Mouse (Mus musculus): Measurements from ENCODE around the gene Ubl3.

Gene Ubl3

GRCm38 (mm10) chr5:148562235-148562634, 9.6 kb upstream of the Ubl3 start:
- DNase-seq (ENCODE audit: low spot score in 2 of 2) = no peak

DNA sequence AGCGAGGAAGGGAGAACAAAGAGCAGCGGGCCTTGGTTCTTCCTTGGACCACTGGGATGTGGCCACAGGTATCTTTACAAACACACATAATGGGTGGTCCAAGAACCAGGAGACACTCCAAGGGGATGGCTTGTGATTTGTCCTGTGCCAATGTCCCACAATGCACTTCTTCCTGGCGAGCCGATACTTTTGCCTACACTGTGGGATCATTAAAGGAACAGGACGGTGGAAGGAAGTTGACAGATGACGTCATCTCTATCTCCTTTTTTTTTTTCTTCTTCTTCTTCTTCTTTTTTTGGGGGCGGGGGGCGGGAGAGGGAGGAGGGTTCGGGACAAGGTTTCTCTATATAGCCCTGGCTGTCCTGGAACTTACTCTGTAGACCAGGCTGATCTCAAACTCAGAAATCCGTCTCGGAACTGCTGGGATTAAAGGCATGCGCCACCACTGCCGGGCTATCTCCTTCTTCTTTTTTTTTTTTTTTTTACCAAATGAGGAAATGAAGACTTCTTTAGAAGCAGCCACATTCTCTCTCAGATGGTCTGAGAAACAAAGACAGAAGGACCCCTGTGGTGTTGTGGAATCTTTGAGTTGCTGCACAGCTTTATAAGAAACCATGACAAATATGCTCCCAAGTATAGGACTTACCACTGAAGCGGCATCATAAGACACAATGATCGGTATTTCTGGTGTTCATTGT, 6.8 kb upstream of the Ubl3 start:
- no peak for DNase-seq (ENCODE audit: low spot score in 2 of 2)

DNA sequence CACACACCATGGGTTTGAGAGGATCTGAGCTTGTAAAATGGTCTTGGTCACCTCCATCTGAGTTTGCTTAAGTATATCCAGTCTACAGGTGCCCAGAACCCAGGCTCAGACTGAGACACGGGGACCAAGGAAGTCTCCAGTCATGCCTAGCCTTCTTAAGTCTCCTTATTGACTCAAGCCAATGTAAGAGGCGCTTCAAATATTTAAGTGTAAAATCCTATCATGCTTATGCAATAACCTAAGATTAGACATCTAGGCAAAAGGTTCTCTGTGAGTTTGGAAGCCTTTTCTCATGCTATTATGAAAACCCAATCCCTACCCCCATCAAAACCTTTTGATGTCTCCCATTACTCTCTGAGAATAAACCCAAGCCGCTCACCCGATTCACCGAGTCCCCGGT, 5.9 kb upstream of the Ubl3 start:
- no peak for DNase-seq (ENCODE audit: low spot score in 2 of 2)

GRCm38 (mm10) chr5:148556509-148556908, 3.9 kb upstream of the Ubl3 start:
- DNase-seq (ENCODE audit: low spot score in 2 of 2) = peak in 1 of 2 experiments; percentile 39

- DNase-seq (ENCODE audit: low spot score in 2 of 2) = no peak
Measured at GRCm38 (mm10) chr5:148555156-148555555, 2.6 kb upstream of the Ubl3 start.

- peak in 1 of 2 experiments; percentile 24 for DNase-seq (ENCODE audit: low spot score in 2 of 2)
Measured at GRCm38 (mm10) chr5:148554701-148555100, 2.1 kb upstream of the Ubl3 start.

GRCm38 (mm10) chr5:148554242-148554641, 1.7 kb upstream of the Ubl3 start:
- DNase-seq (ENCODE audit: low spot score in 2 of 2) = no peak

- no peak for DNase-seq (ENCODE audit: low spot score in 2 of 2)
Measured at GRCm38 (mm10) chr5:148553723-148554122, 1.1 kb upstream of the Ubl3 start.

DNA sequence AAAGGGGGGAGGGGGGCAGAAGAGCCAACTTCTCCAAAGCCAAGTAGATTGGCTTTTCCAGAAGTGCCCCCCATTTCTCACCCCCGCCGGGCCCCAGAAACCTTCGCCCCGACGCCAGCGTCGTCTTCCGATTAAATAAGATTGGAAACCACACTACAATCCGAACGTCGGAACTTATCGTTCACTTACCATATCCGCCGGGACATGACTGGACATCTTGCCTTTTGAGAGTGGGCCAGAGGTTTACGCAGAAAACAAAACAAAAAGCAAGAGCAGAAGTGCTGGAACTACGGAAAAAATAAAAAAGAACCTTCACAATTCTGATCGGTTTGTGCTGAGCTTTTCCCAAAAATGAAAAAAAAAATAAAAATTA, 839 bp downstream of the Ubl3 start:
- peak; percentile 27 for DNase-seq (ENCODE audit: low spot score in 2 of 2)

DNA sequence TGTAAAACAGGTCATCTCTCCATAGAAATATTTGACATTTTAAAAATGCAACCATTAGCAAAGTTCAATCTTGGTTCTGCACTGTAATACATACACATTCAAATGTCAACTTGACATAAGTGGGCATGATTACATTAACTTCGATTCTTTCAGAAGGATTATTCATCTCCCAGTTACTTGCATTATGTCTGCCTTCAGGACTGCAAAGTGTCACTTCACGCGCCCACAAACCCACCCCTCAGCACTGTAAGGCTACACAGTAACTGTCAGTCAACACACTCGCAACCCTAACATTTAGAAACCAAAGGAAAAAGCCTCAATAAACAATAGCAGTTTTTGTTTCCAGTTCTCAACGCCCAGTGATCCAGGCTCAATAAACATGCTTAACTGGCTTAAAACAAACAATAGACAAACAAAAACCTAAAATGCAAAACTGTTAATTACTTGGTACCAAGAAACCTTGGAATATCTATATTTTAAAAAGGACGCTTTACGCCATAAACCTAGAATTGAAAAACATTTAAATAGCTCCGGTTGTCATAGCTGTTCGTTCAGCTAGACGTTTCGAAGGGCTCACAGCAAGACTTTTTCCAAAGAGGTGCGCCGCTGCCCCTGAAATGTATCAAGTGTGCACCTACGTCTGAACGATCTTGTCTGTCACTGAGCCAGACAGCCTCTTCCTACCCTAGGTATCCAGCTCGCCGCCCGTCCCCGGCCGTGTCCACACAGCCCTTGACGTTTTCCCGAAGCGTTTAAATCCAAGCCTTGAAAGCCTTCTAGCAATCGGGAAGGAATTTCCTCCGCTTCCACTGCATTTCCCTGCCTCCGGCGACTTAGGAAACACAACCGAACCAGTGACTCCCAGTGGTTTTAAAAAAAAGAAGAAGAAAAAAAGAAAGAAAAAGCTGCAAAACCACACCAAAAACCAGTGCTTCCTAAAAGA, 1.5 kb downstream of the Ubl3 start:
- DNase-seq (ENCODE audit: low spot score in 2 of 2) = peak; percentile 16 to 21

GRCm38 (mm10) chr5:148550393-148550792, 2.2 kb downstream of the Ubl3 start:
- DNase-seq (ENCODE audit: low spot score in 2 of 2) = peak in 1 of 2 experiments; percentile 17

- DNase-seq (ENCODE audit: low spot score in 2 of 2) = no peak
Measured at GRCm38 (mm10) chr5:148549307-148549706, 3.3 kb downstream of the Ubl3 start.

DNA sequence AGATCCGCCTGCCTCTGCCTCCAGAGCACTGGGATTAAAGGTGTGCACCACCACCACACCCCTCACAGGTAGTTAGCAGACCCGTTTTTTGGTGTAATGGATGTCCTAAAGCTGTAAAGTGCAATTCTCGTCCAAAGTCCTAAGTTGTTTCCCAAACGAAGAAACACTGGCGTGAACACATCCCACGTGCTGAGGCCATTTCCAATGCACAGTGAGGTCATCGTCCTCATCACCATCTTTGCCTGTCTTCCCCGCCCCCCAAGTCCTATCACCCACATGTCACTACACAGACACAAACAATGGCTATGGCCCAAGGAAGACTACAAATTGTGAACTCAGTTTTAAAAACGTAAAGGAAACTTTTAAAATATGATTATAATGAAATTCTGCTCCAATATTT, 4.0 kb downstream of the Ubl3 start:
- DNase-seq (ENCODE audit: low spot score in 2 of 2) = no peak

- DNase-seq (ENCODE audit: low spot score in 2 of 2) = peak in 1 of 2 experiments; percentile 5
Measured at GRCm38 (mm10) chr5:148547870-148548456, 4.6 kb downstream of the Ubl3 start.

GRCm38 (mm10) chr5:148546970-148547369, 5.6 kb downstream of the Ubl3 start:
- DNase-seq (ENCODE audit: low spot score in 2 of 2) = no peak

- no peak for DNase-seq (ENCODE audit: low spot score in 2 of 2)
Measured at GRCm38 (mm10) chr5:148544733-148545132, 7.9 kb downstream of the Ubl3 start.

DNA sequence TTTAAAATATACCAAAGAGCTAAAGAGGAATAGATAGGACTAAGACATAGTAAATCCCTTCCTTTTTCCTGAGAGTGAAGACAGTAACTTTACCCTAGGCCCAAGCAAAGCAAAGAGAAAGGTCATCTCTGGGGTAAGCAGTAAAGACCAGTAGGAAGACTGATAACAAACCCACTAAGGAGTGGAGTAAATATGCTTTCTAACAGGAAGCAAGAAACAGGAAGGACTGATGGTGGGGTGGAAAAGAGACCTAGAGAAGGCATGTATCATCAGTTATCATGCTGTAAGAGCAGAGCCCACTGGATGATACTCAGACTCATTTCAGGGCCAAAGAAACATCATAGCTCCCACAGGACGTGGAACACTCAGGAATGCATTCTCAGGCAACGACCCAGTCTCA, 10.4 kb downstream of the Ubl3 start:
- DNase-seq (ENCODE audit: low spot score in 2 of 2) = no peak

GRCm38 (mm10) chr5:148535669-148536430, 16.7 kb downstream of the Ubl3 start:
- DNase-seq (ENCODE audit: low spot score in 2 of 2) = no peak

DNA sequence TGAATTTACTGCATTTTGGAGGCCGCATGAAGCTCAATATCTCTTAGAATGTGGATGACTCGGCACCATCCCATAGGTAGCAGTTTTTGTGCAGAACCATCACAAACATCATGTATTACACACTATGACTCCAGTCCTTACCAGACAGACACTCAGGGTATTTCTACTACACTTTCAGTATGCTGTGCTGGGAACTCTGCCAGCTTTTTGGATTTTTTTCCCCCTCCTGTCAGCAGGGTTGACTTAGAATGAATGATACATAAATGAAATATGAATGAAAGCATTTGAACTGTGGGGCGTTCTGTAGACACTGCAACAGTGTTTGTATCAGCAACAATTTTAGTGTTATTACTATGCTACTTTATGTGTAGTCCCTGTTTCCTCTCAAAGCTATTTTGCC, 17.9 kb downstream of the Ubl3 start:
- no peak for DNase-seq (ENCODE audit: low spot score in 2 of 2)

DNA sequence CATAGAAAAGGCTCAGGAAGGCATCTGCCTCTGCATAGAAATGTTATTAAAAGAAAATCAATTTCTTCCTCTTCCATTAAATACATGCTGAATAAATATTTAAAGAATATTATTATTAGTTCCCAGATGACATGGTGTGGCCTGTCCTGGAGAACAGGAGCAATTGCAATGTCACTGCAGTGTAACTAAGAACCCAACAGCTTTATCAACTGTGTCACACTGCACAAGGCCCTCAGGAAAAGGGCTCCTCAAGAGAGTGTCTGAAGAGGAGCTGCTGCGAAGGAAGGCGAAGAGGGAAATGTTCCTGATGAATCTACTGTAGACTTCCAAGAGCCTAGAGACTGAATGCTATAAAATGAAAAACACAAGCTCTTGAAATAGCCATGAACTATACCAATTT, 18.7 kb downstream of the Ubl3 start:
- DNase-seq (ENCODE audit: low spot score in 2 of 2) = no peak

DNA sequence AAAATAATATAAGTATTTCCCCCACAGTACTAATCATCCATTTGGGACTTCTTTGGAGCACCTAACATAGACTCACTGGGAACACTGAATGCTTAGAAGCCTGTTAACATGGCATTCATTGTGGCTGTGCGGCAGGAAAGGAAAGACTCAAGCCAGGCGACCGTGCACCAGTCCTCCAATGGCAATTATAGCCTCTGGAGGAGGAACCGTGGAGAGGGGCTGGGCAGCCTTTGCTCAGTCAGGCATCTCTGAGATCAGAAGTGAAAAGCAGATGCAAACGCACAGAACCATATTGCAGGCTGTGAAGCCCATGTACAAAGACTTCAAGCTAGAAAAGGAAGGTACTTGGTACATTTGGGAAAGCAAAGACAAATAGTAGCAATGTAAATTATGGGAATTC, 20.4 kb downstream of the Ubl3 start:
- DNase-seq (ENCODE audit: low spot score in 2 of 2) = no peak

- no peak for DNase-seq (ENCODE audit: low spot score in 2 of 2)
Measured at GRCm38 (mm10) chr5:148527632-148528031, 25.0 kb downstream of the Ubl3 start.

All from natural killer cell, adult 2 months (primary cell).